Mouse (Mus musculus): ENCODE measurements at regions not wholly inside any gene's neighbourhood (a gene's known extent, or its start where the extent isn't known, plus 50 kb on each side); places are given as distances from the start of the nearest gene placed in this dataset.

- Histone ChIP-seq H3K27ac (no peak overlapping the region), H3K4me2 (no peak overlapping the region), H3K36me3 (no peaks in the 10 kb centered on the region), H3K9ac (replicated peaks) (no peak overlapping the region), H3K27me3 (no peaks in the 10 kb centered on the region), H3K4me1 (replicated peaks) (0 out of 2 replicates have a peak, but pooled peaks cover 3% of the 10 kb centered on the region), H3K4me3 (replicated peaks) (no peak overlapping the region), H3K9me3 (no peaks in the 10 kb centered on the region)
- no peak for ATAC-seq (ENCODE audit: insufficient number of reproducible peaks, insufficient read depth, low FRiP score, low TSS enrichment, low read depth)
- 51% methylated on average over 8 of the region's 8 CpGs for WGBS
These were observed 436.1 kb upstream of the Tle4 start for GRCm38 (mm10) chr19:15033921-15034320.

- Histone ChIP-seq H3K27me3 (no peaks in the 10 kb centered on the region), H3K27ac (no peak overlapping the region), H3K4me3 (replicated peaks) (no peak overlapping the region), H3K9me3 (no peaks in the 10 kb centered on the region), H3K4me2 (no peak overlapping the region), H3K36me3 (no peaks in the 10 kb centered on the region), H3K4me1 (replicated peaks) (0 out of 2 replicates have a peak, but pooled peaks cover 3% of the 10 kb centered on the region), H3K9ac (replicated peaks) (no peak overlapping the region)
- 69% methylated on average over 5 of the region's 5 CpGs for WGBS
- no peak for ATAC-seq (ENCODE audit: insufficient number of reproducible peaks, insufficient read depth, low FRiP score, low TSS enrichment, low read depth)
These were observed 435.5 kb upstream of the Tle4 start for GRCm38 (mm10) chr19:15033396-15033795.

DNA sequence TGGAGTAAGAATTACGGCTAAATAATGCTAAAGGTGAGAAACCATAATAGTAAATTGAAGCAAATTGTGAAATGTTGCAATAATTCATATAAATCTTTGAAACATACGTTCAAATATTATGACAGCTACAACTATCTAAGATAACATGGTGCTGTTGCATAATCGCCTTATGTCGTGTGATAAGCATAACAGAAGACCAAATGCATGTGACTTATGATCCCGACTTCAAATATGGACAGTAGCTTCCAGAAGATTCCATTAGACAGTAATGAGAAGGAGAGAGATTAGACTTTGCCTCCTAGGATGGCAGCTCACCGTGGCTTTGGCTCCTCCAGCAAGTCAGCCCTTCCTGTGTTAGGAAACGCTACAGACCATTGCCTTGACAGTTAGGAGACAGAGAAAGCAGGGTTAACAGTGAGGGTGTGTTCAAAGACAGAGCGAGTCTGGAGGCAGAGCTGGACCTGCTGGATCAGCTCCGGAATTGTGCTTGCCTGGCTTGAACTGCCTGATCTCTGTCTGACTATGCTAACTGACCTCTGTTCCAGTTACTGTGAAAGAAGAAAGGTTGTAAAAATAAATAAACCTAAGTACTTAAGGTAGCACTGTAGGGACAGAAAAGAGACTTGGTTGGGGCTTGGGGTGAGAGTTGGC, 434.6 kb upstream of the Tle4 start:
- 0 out of 2 replicates have a peak, but pooled peaks cover 3% of the 10 kb centered on the region for H3K4me1 ChIP-seq (replicated peaks)
- no peak overlapping the region for H3K4me3 ChIP-seq (replicated peaks)
- H3K4me2 ChIP-seq, result no peak overlapping the region
- no peak overlapping the region for H3K27ac ChIP-seq
- H3K9me3 ChIP-seq, result no peaks in the 10 kb centered on the region
- H3K36me3 ChIP-seq, result no peaks in the 10 kb centered on the region
- WGBS, result 87% methylated on average over 9 of the region's 9 CpGs
- no peaks in the 10 kb centered on the region for H3K27me3 ChIP-seq
- H3K9ac ChIP-seq (replicated peaks), result no peak overlapping the region
- no peak for ATAC-seq (ENCODE audit: insufficient number of reproducible peaks, insufficient read depth, low FRiP score, low TSS enrichment, low read depth)

- no peak overlapping the region for H3K27ac ChIP-seq
- ATAC-seq (ENCODE audit: insufficient number of reproducible peaks, insufficient read depth, low FRiP score, low TSS enrichment, low read depth), result no peak
- H3K36me3 ChIP-seq, result no peaks in the 10 kb centered on the region
- no peak overlapping the region for H3K4me3 ChIP-seq (replicated peaks)
- 0 out of 2 replicates have a peak, but pooled peaks cover 3% of the 10 kb centered on the region for H3K4me1 ChIP-seq (replicated peaks)
- no peak overlapping the region for H3K9ac ChIP-seq (replicated peaks)
- no peaks in the 10 kb centered on the region for H3K9me3 ChIP-seq
- H3K4me2 ChIP-seq, result no peak overlapping the region
- no peaks in the 10 kb centered on the region for H3K27me3 ChIP-seq
These were observed 433.6 kb upstream of the Tle4 start for GRCm38 (mm10) chr19:15031483-15031882.

- Histone ChIP-seq H3K4me3 (replicated peaks) (no peak overlapping the region), H3K4me2 (no peak overlapping the region), H3K9ac (replicated peaks) (no peak overlapping the region), H3K4me1 (replicated peaks) (no peaks in the 10 kb centered on the region), H3K27ac (no peak overlapping the region), H3K27me3 (no peaks in the 10 kb centered on the region), H3K9me3 (no peaks in the 10 kb centered on the region), H3K36me3 (no peaks in the 10 kb centered on the region)
- WGBS, result 72% methylated on average over 3 of the region's 3 CpGs
- no peak for ATAC-seq (ENCODE audit: insufficient number of reproducible peaks, insufficient read depth, low FRiP score, low TSS enrichment, low read depth)
These were observed 405.7 kb upstream of the Tle4 start for GRCm38 (mm10) chr19:15003596-15003995.

- Histone ChIP-seq H3K27ac (no peak overlapping the region), H3K4me2 (no peak overlapping the region), H3K27me3 (no peaks in the 10 kb centered on the region), H3K4me1 (replicated peaks) (no peaks in the 10 kb centered on the region), H3K9ac (replicated peaks) (no peak overlapping the region), H3K9me3 (no peaks in the 10 kb centered on the region), H3K4me3 (replicated peaks) (no peak overlapping the region), H3K36me3 (no peaks in the 10 kb centered on the region)
- no peak for ATAC-seq (ENCODE audit: insufficient number of reproducible peaks, insufficient read depth, low FRiP score, low TSS enrichment, low read depth)
- WGBS, result 93% methylated on average over 2 of the region's 2 CpGs
These were observed 395.5 kb upstream of the Tle4 start for GRCm38 (mm10) chr19:14993344-14993743.

DNA sequence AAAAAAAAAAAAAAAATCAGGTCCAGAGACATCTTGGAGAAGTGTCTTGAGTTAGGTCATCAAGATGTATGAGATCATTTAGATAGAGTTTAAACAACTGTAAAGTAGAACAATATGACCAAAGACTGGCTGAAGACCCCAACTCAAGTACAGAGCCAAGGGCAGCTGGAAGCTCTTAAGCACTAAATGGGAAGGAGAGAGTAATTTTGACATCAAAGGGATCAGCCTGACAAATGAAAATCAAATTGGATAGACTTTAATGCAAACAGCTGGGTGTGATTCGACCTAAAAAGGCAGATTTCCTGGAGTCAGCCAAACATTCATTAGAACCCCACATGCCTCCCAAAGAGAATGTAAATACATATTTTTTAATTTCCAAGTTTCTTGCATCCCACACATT, 372.3 kb upstream of the Tle4 start:
- H3K4me2 ChIP-seq, result no peak overlapping the region
- no peak overlapping the region for H3K27ac ChIP-seq
- 0 out of 2 replicates have a peak, but pooled peaks cover 3% of the 10 kb centered on the region for H3K9me3 ChIP-seq
- no peak overlapping the region for H3K4me3 ChIP-seq (replicated peaks)
- 9% methylated on average over 1 of the region's 1 CpGs for WGBS
- H3K36me3 ChIP-seq, result no peaks in the 10 kb centered on the region
- no peak overlapping the region for H3K9ac ChIP-seq (replicated peaks)
- no peak for ATAC-seq (ENCODE audit: insufficient number of reproducible peaks, insufficient read depth, low FRiP score, low TSS enrichment, low read depth)
- no peaks in the 10 kb centered on the region for H3K4me1 ChIP-seq (replicated peaks)
- H3K27me3 ChIP-seq, result no peaks in the 10 kb centered on the region

- no peaks in the 10 kb centered on the region for H3K36me3 ChIP-seq
- no peak for ATAC-seq (ENCODE audit: insufficient number of reproducible peaks, insufficient read depth, low FRiP score, low TSS enrichment, low read depth)
These were observed 370.4 kb upstream of the Tle4 start for GRCm38 (mm10) chr19:14968283-14968682.

GRCm38 (mm10) chr19:14957727-14958126, 359.9 kb upstream of the Tle4 start:
- no peaks in the 10 kb centered on the region for H3K27me3 ChIP-seq
- no peaks in the 10 kb centered on the region for H3K36me3 ChIP-seq
- H3K4me1 ChIP-seq (replicated peaks), result no peaks in the 10 kb centered on the region
- H3K4me3 ChIP-seq (replicated peaks), result no peak overlapping the region
- no peak overlapping the region for H3K9ac ChIP-seq (replicated peaks)
- 95% methylated on average over 19 of the region's 19 CpGs for WGBS
- ATAC-seq (ENCODE audit: insufficient number of reproducible peaks, insufficient read depth, low FRiP score, low TSS enrichment, low read depth), result no peak
- no peak overlapping the region for H3K27ac ChIP-seq
- no peak overlapping the region for H3K4me2 ChIP-seq
- no peaks in the 10 kb centered on the region for H3K9me3 ChIP-seq

More at GRCm38 (mm10) chr19:14968283-14968682, 370.4 kb upstream of the Tle4 start:
- Histone ChIP-seq H3K27me3 (no peaks in the 10 kb centered on the region), H3K4me3 (replicated peaks) (no peak overlapping the region), H3K9me3 (0 out of 2 replicates have a peak, but pooled peaks cover 3% of the 10 kb centered on the region), H3K9ac (replicated peaks) (no peak overlapping the region), H3K27ac (no peak overlapping the region), H3K4me2 (no peak overlapping the region), H3K4me1 (replicated peaks) (no peaks in the 10 kb centered on the region)
- 65% methylated on average over 3 of the region's 3 CpGs for WGBS

DNA sequence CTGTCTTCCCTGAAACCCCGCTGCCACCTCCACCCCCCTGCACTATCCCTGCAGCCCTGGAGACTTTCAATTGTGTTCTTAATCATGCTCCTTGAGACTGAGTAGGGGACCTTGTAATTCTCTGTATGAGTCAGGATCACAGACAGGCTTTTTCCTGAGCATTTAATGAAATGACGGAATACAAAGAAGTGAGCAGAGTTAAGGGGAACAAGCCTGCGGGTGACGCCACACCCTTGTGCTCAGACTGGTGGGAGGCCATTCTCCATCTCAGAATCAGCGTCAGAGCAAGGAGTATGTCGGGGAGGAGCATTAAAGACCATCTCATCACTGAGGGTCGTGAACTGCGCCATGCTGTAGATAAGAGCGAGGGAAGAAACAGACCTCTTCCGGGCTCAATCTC, 359.3 kb upstream of the Tle4 start:
- ATAC-seq (ENCODE audit: insufficient number of reproducible peaks, insufficient read depth, low FRiP score, low TSS enrichment, low read depth), result no peak
- no peaks in the 10 kb centered on the region for H3K4me1 ChIP-seq (replicated peaks)
- no peak overlapping the region for H3K4me3 ChIP-seq (replicated peaks)
- H3K9me3 ChIP-seq, result no peaks in the 10 kb centered on the region
- H3K9ac ChIP-seq (replicated peaks), result no peak overlapping the region
- no peak overlapping the region for H3K4me2 ChIP-seq
- no peak overlapping the region for H3K27ac ChIP-seq
- H3K36me3 ChIP-seq, result no peaks in the 10 kb centered on the region
- no peaks in the 10 kb centered on the region for H3K27me3 ChIP-seq
- WGBS, result 59% methylated on average over 10 of the region's 10 CpGs

DNA sequence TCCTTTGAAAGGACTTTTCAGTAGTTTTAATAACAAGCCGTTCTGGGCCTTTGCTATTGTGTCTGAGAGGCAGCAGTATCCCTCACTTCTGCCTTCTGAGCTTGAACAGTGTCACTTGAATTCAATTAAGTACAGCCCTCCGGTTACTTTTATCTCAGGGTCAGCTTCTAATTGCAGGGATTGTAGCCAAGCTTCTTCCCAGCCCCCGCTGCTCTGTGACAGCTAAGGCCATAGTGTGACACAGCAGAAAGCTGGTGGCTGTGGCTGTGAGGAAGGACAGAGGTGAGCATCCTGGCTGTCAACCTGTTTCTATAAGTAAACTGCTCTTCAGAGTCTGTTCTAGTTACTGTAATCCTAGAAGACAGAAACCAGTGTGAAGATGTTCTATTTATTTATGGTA, 358.5 kb upstream of the Tle4 start:
- WGBS, result 20% methylated on average over 3 of the region's 3 CpGs
- no peak for ATAC-seq (ENCODE audit: insufficient number of reproducible peaks, insufficient read depth, low FRiP score, low TSS enrichment, low read depth)

GRCm38 (mm10) chr19:14955969-14956368, 358.1 kb upstream of the Tle4 start:
- Histone ChIP-seq H3K27ac (no peak overlapping the region), H3K9me3 (no peaks in the 10 kb centered on the region), H3K4me1 (replicated peaks) (no peaks in the 10 kb centered on the region), H3K9ac (replicated peaks) (no peak overlapping the region), H3K4me3 (replicated peaks) (no peak overlapping the region), H3K27me3 (no peaks in the 10 kb centered on the region), H3K36me3 (no peaks in the 10 kb centered on the region), H3K4me2 (no peak overlapping the region)
- no peak for ATAC-seq (ENCODE audit: insufficient number of reproducible peaks, insufficient read depth, low FRiP score, low TSS enrichment, low read depth)
- 40% methylated on average over 3 of the region's 3 CpGs for WGBS

More for the DNA sequence above, 358.5 kb upstream of the Tle4 start:
- H3K9me3 ChIP-seq, result no peaks in the 10 kb centered on the region
- no peak overlapping the region for H3K4me2 ChIP-seq
- no peak overlapping the region for H3K9ac ChIP-seq (replicated peaks)
- no peaks in the 10 kb centered on the region for H3K4me1 ChIP-seq (replicated peaks)
- H3K4me3 ChIP-seq (replicated peaks), result no peak overlapping the region
- H3K27ac ChIP-seq, result no peak overlapping the region
- H3K36me3 ChIP-seq, result no peaks in the 10 kb centered on the region
- H3K27me3 ChIP-seq, result no peaks in the 10 kb centered on the region

All from limb, embryonic 12.5 days (tissue).